Mouse (Mus musculus): ENCODE measurements around the gene Mdp1. TPM values are rescaled to one million over a fixed set of nuclear protein-coding genes. Genes with fewer than 3 reads are reported as not detected.
A peak's percentile ranks its signal among the peaks of the same experiment; 100 is the strongest.

The Mdp1 gene
- polyA plus RNA-seq, 1 experiment, result 20.1 TPM

DNA sequence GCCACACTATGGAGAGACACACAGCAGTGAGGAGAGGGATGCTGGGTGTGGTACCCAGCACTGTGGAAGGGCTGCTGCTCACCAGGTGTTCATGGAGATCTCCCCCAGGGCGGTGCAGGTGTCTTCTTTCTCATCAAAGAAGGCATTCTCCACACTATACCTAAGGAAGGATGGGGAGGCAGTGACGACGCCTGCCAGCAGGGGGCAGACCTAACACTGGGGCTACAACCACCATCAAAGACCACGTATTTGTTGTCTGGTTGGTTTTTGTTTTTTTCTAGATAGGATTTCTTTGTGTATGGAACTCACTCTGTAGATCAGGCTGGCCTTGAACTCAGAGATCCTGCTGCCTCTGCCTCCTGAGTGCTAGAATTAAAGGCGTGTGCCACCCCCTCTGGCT lies 31.0 kb downstream of the Mdp1 start:
- H3K36me3 ChIP-seq (replicated peaks; ENCODE audit: low read length), result peaks cover 99% of the 10 kb centered on the region
- H3K27me3 ChIP-seq (replicated peaks), result no peaks in the 10 kb centered on the region
- TF ChIP-seq GATA1 (IDR thresholded peaks at IDR 0.05; ENCODE audit: borderline replicate concordance, low read length), result no peak
- TF ChIP-seq FLI1 (IDR thresholded peaks at IDR 0.05; ENCODE audit: low read length), result no peak
- peaks cover 16% of the 10 kb centered on the region for H3K4me1 ChIP-seq
- no peaks in the 10 kb centered on the region for H3K9me3 ChIP-seq
- no peak overlapping the region for H3K4me3 ChIP-seq (replicated peaks)

DNA sequence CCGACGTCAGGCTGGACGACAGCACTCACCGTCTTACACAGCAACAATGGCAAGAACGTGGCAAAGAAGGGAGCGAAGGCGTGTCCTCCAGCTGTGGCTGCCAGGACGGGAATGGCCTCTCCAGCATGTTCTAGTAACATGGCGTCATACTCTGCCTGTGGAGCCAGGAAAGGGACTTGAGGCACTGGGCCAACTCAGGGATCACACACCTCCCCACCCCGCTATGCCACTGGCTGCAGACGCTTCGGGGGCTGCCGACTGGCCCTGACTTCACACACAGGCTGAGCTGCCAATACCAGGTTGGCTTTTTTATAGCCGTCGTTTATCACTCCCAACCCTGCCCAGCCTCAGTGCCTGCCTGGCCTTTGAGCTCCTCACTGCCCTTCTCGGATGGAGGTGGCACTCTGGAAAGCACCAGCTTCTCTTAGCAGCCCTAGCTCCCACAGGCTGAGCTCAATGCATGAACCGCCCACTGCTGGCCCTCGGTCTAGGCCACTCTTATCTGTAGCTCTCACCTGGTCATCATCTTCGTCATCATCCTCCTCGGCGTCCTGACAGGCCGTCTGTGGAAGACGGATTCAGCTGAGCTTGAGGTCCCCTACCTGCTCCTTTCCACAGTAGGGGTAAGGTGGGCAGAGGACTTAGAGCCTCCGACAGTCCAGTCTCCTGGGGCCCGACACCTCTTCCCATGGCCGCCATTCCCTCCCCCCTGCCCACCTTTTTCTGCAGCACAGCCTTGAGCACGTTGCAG lies 32.1 kb downstream of the Mdp1 start:
- no peak for TF ChIP-seq FLI1 (IDR thresholded peaks at IDR 0.05; ENCODE audit: low read length)
- no peak for TF ChIP-seq GATA1 (IDR thresholded peaks at IDR 0.05; ENCODE audit: borderline replicate concordance, low read length)
- Histone ChIP-seq H3K36me3 (replicated peaks; ENCODE audit: low read length) (peaks cover 97% of the 10 kb centered on the region), H3K27me3 (replicated peaks) (no peaks in the 10 kb centered on the region), H3K9me3 (no peaks in the 10 kb centered on the region), H3K4me3 (replicated peaks) (peak overlapping the region; percentile 0), H3K4me1 (peaks cover 7% of the 10 kb centered on the region; the same call in 1 of the 2 replicates)

DNA sequence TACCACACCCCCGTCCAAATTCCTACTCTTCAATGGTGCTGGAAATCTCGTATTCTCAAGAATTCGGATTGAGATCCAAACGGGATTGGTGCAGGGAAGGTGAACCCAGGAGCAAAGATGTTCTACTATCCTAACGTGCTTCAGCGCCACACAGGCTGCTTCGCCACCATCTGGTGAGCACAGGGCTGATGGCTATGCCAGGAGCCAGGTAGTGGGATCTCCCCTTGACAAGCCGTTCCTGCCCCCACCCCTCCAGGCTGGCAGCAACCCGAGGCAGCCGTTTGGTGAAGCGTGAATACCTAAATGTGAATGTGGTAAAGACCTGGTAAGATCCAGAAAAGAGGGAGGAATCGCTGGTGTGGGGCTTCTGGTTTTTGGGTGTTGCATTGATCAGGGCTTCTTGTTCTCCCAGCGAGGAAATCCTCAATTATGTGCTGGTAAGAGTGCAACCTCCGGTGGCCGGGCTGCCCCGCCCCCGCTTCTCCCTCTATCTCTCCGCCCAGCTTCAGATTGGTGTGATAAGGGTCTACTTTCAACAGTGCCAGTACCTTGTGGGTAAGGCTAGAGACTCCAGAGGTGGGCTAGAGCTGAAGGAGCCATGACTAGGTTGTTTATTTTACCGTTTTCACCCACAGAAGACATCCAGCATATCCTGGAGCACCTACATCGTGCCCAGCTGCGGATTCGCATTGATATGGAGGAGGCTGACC lies 41.7 kb downstream of the Mdp1 start:
- Histone ChIP-seq H3K9me3 (no peaks in the 10 kb centered on the region), H3K27me3 (replicated peaks) (peaks cover 18% of the 10 kb centered on the region), H3K4me1 (peaks cover 30% of the 10 kb centered on the region), H3K4me3 (replicated peaks) (peak overlapping the region; percentile 76), H3K36me3 (replicated peaks; ENCODE audit: low read length) (peaks cover 2% of the 10 kb centered on the region)
- no peak for TF ChIP-seq FLI1 (IDR thresholded peaks at IDR 0.05; ENCODE audit: low read length)
- TF ChIP-seq GATA1 (IDR thresholded peaks at IDR 0.05; ENCODE audit: borderline replicate concordance, low read length), result no peak

DNA sequence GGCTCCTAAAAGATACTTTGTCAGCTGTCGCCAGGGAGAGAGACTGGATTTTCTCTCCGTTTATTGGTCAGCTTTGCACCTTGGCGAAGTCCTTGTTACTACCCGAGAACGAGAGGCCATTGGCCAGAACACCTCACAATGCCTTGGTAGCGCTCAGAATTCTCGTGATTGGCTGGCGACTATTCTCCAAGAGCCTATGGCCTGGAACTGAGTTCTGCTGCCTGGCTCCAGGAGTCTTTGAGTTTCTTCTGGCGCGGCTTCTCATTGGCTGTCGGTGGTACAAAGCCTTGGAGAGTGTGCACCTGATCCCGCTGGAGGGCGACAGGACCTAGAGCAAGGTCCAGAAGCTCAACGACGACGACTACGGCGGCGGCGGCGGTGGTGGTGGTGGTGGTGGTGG lies 42.5 kb downstream of the Mdp1 start, which contains the start of gene Rec8:
Gene Rec8, plus strand, starts transcription at position 216 of the 400 bp plus-strand sequence.
- H3K36me3 ChIP-seq (replicated peaks; ENCODE audit: low read length), result no peaks in the 10 kb centered on the region
- H3K4me1 ChIP-seq, result peaks cover 30% of the 10 kb centered on the region
- peaks cover 18% of the 10 kb centered on the region for H3K27me3 ChIP-seq (replicated peaks)
- no peaks in the 10 kb centered on the region for H3K9me3 ChIP-seq
- peak within 1 kb of the TSS; percentile 76 for H3K4me3 ChIP-seq (replicated peaks)
- TF ChIP-seq FLI1 (IDR thresholded peaks at IDR 0.05; ENCODE audit: low read length) (no peak), GATA1 (IDR thresholded peaks at IDR 0.05; ENCODE audit: borderline replicate concordance, low read length) (no peak)

DNA sequence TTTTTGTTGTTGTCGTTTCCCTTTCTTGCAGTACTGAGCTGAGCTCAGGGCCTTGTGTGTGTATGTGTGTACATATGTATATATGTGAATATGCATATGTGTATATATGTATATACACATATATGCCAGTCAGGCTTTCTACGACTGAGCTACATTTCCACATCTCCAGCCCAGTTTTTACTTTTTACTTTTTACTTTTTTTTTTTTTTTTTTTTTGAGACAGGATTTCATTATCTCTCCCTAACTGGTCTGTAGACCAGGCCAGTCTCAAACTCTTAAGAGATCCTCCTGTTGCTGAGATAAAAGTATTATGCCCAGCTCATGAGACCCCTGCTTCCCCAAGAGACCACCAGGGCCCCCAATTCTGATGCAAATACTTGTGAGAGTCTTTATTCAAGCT lies 43.5 kb downstream of the Mdp1 start:
- H3K4me1 ChIP-seq, result peaks cover 23% of the 10 kb centered on the region
- no peak overlapping the region for H3K4me3 ChIP-seq (replicated peaks)
- H3K36me3 ChIP-seq (replicated peaks; ENCODE audit: low read length), result no peaks in the 10 kb centered on the region
- peaks cover 18% of the 10 kb centered on the region for H3K27me3 ChIP-seq (replicated peaks)
- TF ChIP-seq GATA1 (IDR thresholded peaks at IDR 0.05; ENCODE audit: borderline replicate concordance, low read length) (no peak), FLI1 (IDR thresholded peaks at IDR 0.05; ENCODE audit: low read length) (no peak)
- no peaks in the 10 kb centered on the region for H3K9me3 ChIP-seq

DNA sequence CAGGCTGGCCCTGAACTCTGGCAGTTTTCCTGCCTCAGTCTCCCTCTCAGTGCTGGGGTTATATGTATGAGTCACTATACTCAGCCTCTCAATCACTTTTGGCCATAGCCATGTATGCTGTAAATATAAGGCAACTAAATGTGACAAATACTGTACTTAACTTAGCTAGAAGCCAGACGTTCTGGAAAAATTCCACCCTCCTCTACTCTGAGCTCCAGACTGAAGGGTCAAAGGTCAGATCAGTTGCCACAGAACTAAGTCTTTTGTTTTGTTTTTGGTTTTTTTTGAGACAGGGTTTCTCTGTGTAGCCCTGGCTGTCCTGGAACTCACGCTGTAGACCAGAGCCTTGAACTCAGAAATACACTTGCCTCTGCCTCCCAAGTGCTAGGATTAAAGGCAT lies 44.4 kb downstream of the Mdp1 start:
- no peak overlapping the region for H3K4me3 ChIP-seq (replicated peaks)
- peaks cover 18% of the 10 kb centered on the region for H3K27me3 ChIP-seq (replicated peaks)
- no peak for TF ChIP-seq GATA1 (IDR thresholded peaks at IDR 0.05; ENCODE audit: borderline replicate concordance, low read length)
- peaks cover 21% of the 10 kb centered on the region for H3K4me1 ChIP-seq
- no peaks in the 10 kb centered on the region for H3K9me3 ChIP-seq
- H3K36me3 ChIP-seq (replicated peaks; ENCODE audit: low read length), result peaks cover 2% of the 10 kb centered on the region

DNA sequence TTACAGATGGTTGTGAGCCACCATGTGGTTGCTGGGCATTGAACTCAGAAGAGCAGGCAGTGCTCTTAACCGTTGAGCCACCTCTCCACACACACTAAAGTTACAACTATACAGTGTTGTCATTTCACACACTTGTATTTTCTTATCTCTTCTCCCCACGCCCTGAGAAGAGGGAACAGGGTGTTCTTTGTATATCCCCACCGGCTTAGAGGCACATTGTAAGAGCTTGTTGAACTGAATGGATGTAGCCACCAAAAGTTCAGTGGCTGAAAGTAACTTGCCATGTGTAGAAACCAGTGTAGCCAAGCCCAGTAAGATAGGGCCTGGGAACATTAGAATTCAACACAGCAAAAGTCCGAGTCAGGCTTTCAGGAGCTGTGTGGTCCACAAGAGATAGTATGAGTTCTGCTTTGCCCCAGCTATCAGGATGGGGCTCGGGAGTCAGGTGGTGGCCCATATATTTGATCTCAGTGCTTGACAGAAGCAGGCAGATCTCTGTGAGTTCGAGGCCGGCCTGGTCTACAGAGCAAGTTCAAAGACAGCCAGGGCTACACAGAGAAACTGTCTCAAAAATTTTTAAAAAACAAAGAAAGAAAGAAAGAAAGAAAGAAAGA lies 45.6 kb downstream of the Mdp1 start:
- H3K4me1 ChIP-seq, result peaks cover 21% of the 10 kb centered on the region

DNA sequence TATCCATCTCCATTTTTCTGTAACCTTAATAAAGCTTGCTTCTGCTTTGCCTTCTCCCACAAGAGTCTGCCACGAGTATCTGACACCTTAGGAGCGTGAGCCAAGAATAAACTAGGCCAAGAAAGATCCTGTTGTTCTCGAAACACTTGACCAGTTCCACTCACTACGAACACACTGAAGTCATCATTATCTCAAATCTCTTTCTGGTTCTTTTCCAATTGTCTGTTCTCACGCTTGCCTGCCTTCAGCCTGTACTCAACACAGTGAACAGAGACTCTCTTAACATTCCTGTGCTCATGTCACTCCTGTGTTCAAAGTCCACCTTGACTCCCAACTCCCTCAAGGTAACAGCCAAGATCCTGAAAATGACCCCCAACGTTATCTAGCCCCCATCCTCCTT lies 47.0 kb downstream of the Mdp1 start:
- no peaks in the 10 kb centered on the region for H3K9me3 ChIP-seq
- H3K27me3 ChIP-seq (replicated peaks), result peaks cover 3% of the 10 kb centered on the region
- peaks cover 26% of the 10 kb centered on the region for H3K36me3 ChIP-seq (replicated peaks; ENCODE audit: low read length)
- H3K4me1 ChIP-seq, result peaks cover 14% of the 10 kb centered on the region
- no peak overlapping the region for H3K4me3 ChIP-seq (replicated peaks)
- no peak for TF ChIP-seq FLI1 (IDR thresholded peaks at IDR 0.05; ENCODE audit: low read length)
- no peak for TF ChIP-seq GATA1 (IDR thresholded peaks at IDR 0.05; ENCODE audit: borderline replicate concordance, low read length)

More for the DNA sequence above, 45.6 kb downstream of the Mdp1 start:
- TF ChIP-seq GATA1 (IDR thresholded peaks at IDR 0.05; ENCODE audit: borderline replicate concordance, low read length), result no peak
- no peak for TF ChIP-seq FLI1 (IDR thresholded peaks at IDR 0.05; ENCODE audit: low read length)
- Histone ChIP-seq H3K36me3 (replicated peaks; ENCODE audit: low read length) (peaks cover 13% of the 10 kb centered on the region), H3K4me3 (replicated peaks) (no peak overlapping the region), H3K27me3 (replicated peaks) (peaks cover 14% of the 10 kb centered on the region), H3K9me3 (no peaks in the 10 kb centered on the region)

DNA sequence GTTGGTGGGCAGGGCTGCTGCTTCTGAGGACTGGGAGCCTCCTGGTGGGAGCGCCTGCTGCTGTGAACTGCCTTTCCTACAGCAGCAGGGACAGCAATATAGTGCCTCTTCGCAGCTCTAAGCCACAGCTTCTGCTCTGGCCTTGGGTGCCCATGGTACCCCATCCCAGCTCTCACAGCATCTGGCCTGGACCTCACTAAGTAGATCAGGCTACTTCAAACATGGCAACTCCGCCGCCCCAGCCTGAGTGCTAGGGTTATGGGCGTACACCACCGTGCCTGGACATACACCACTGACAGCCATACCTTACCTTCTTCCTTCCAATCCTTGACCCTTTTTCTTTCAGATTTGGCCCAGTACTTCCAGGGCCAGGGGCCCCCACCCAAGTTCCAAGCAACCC lies 52.0 kb downstream of the Mdp1 start:
- H3K4me1 ChIP-seq, result peaks cover 48% of the 10 kb centered on the region
- H3K9me3 ChIP-seq, result no peaks in the 10 kb centered on the region
- no peaks in the 10 kb centered on the region for H3K27me3 ChIP-seq (replicated peaks)
- no peak for TF ChIP-seq GATA1 (IDR thresholded peaks at IDR 0.05; ENCODE audit: borderline replicate concordance, low read length)
- TF ChIP-seq FLI1 (IDR thresholded peaks at IDR 0.05; ENCODE audit: low read length), result no peak
- no peak overlapping the region for H3K4me3 ChIP-seq (replicated peaks)
- peaks cover 65% of the 10 kb centered on the region for H3K36me3 ChIP-seq (replicated peaks; ENCODE audit: low read length)

Other genes with a start within 250 kb of the Mdp1 start
- 17.5 and 33.7 TPM in 2 replicates for gene Dhrs4, start 181.8 kb downstream of the Mdp1 start, polyA plus RNA-seq (2012; ENCODE audit: insufficient read depth, low replicate concordance)
- 1.9 TPM in 1 of 2 replicates, not detected in the other for gene Carmil3, start 169.9 kb downstream of the Mdp1 start, polyA plus RNA-seq (2012; ENCODE audit: insufficient read depth, low replicate concordance)
- not detected in 2 replicates for gene Cpne6, start 150.1 kb downstream of the Mdp1 start, polyA plus RNA-seq (2012; ENCODE audit: insufficient read depth, low replicate concordance)
- gene Nrl, start 135.5 kb downstream of the Mdp1 start, polyA plus RNA-seq (2012; ENCODE audit: insufficient read depth, low replicate concordance), result not detected in 2 replicates
- gene Pck2, start 120.2 kb downstream of the Mdp1 start, polyA plus RNA-seq (2012; ENCODE audit: insufficient read depth, low replicate concordance), result 19.1 and 50.7 TPM in 2 replicates
- 11.5 and 17.6 TPM in 2 replicates for gene Dcaf11, start 100.5 kb downstream of the Mdp1 start, polyA plus RNA-seq (2012; ENCODE audit: insufficient read depth, low replicate concordance)
- not detected in 2 replicates for gene A730061H03Rik, start 100.1 kb downstream of the Mdp1 start, polyA plus RNA-seq (2012; ENCODE audit: insufficient read depth, low replicate concordance)
- not detected in 2 replicates for gene Fitm1, start 84.9 kb downstream of the Mdp1 start, polyA plus RNA-seq (2012; ENCODE audit: insufficient read depth, low replicate concordance)
- 66.3 and 162 TPM in 2 replicates for gene Psme1, start 82.4 kb downstream of the Mdp1 start, polyA plus RNA-seq (2012; ENCODE audit: insufficient read depth, low replicate concordance)
- gene Emc9, start 75.2 kb downstream of the Mdp1 start, polyA plus RNA-seq (2012; ENCODE audit: insufficient read depth, low replicate concordance), result 2.0 and 18.9 TPM in 2 replicates
- gene Psme2, start 69.4 kb downstream of the Mdp1 start, polyA plus RNA-seq (2012; ENCODE audit: insufficient read depth, low replicate concordance), result 23.2 and 78.2 TPM in 2 replicates
- gene Rnf31, start 68.8 kb downstream of the Mdp1 start, polyA plus RNA-seq (2012; ENCODE audit: insufficient read depth, low replicate concordance), result 17.1 and 20.4 TPM in 2 replicates
- gene Irf9, start 56.9 kb downstream of the Mdp1 start, polyA plus RNA-seq (2012; ENCODE audit: insufficient read depth, low replicate concordance), result 40.0 and 114 TPM in 2 replicates
- gene Rec8, start 42.5 kb downstream of the Mdp1 start, polyA plus RNA-seq (2012; ENCODE audit: insufficient read depth, low replicate concordance), result 1.4 and 9.7 TPM in 2 replicates
- 12.4 and 38.3 TPM in 2 replicates for gene Ipo4, start 24.6 kb downstream of the Mdp1 start, polyA plus RNA-seq (2012; ENCODE audit: insufficient read depth, low replicate concordance)
- 0.64 and 4.9 TPM in 2 replicates for gene Gm49378, start 22.6 kb downstream of the Mdp1 start, polyA plus RNA-seq (2012; ENCODE audit: insufficient read depth, low replicate concordance)
- 5.8 and 9.0 TPM in 2 replicates for gene Tm9sf1, start 16.7 kb downstream of the Mdp1 start, polyA plus RNA-seq (2012; ENCODE audit: insufficient read depth, low replicate concordance)
- gene Tssk4, start 10.3 kb downstream of the Mdp1 start, polyA plus RNA-seq (2012; ENCODE audit: insufficient read depth, low replicate concordance), result 0.23 TPM in 1 of 2 replicates, not detected in the other
- gene Gmpr2, start 11.4 kb upstream of the Mdp1 start, polyA plus RNA-seq (2012; ENCODE audit: insufficient read depth, low replicate concordance), result 12.5 and 39.5 TPM in 2 replicates
- 10.8 and 102 TPM in 2 replicates for gene Nedd8, start 11.6 kb upstream of the Mdp1 start, polyA plus RNA-seq (2012; ENCODE audit: insufficient read depth, low replicate concordance)
- 15.6 and 18.7 TPM in 2 replicates for gene Tinf2, start 21.3 kb upstream of the Mdp1 start, polyA plus RNA-seq (2012; ENCODE audit: insufficient read depth, low replicate concordance)
- 1.1 and 2.7 TPM in 2 replicates for gene Tgm1, start 53.4 kb upstream of the Mdp1 start, polyA plus RNA-seq (2012; ENCODE audit: insufficient read depth, low replicate concordance)
- 9.5 and 9.9 TPM in 2 replicates for gene Rabggta, start 61.8 kb upstream of the Mdp1 start, polyA plus RNA-seq (2012; ENCODE audit: insufficient read depth, low replicate concordance)
- gene Dhrs1, start 85.2 kb upstream of the Mdp1 start, polyA plus RNA-seq (2012; ENCODE audit: insufficient read depth, low replicate concordance), result 1.2 and 3.7 TPM in 2 replicates
- 18.3 and 25.1 TPM in 2 replicates for gene Nop9, start 85.2 kb upstream of the Mdp1 start, polyA plus RNA-seq (2012; ENCODE audit: insufficient read depth, low replicate concordance)
- gene Cideb, start 98.0 kb upstream of the Mdp1 start, polyA plus RNA-seq (2012; ENCODE audit: insufficient read depth, low replicate concordance), result 1.5 and 3.3 TPM in 2 replicates
- gene Ltb4r2, start 100.9 kb upstream of the Mdp1 start, polyA plus RNA-seq (2012; ENCODE audit: insufficient read depth, low replicate concordance), result 3.2 and 5.6 TPM in 2 replicates
- gene Ltb4r1, start 105.5 kb upstream of the Mdp1 start, polyA plus RNA-seq (2012; ENCODE audit: insufficient read depth, low replicate concordance), result 24.2 and 36.1 TPM in 2 replicates
- gene Adcy4, start 123.6 kb upstream of the Mdp1 start, polyA plus RNA-seq (2012; ENCODE audit: insufficient read depth, low replicate concordance), result not detected in 2 replicates
- gene Ripk3, start 128.4 kb upstream of the Mdp1 start, polyA plus RNA-seq (2012; ENCODE audit: insufficient read depth, low replicate concordance), result 38.4 and 95.9 TPM in 2 replicates
- 0.08 TPM in 1 of 2 replicates, not detected in the other for gene Nfatc4, start 162.6 kb upstream of the Mdp1 start, polyA plus RNA-seq (2012; ENCODE audit: insufficient read depth, low replicate concordance)
- 0.61 and 1.4 TPM in 2 replicates for gene Nynrin, start 193.5 kb upstream of the Mdp1 start, polyA plus RNA-seq (2012; ENCODE audit: insufficient read depth, low replicate concordance)
- gene Cbln3, start 223.9 kb upstream of the Mdp1 start, polyA plus RNA-seq (2012; ENCODE audit: insufficient read depth, low replicate concordance), result 1.2 TPM in 1 of 2 replicates, not detected in the other
- 7.3 and 10.5 TPM in 2 replicates for gene Khnyn, start 224.4 kb upstream of the Mdp1 start, polyA plus RNA-seq (2012; ENCODE audit: insufficient read depth, low replicate concordance)
- 6.6 TPM in 1 of 2 replicates, not detected in the other for gene Sdr39u1, start 239.8 kb upstream of the Mdp1 start, polyA plus RNA-seq (2012; ENCODE audit: insufficient read depth, low replicate concordance)